Mouse (Mus musculus) left cerebral cortex, postnatal 25 days (tissue): ENCODE data around the gene Rgmb. TPM values are rescaled to one million over a fixed set of nuclear protein-coding genes. Genes with fewer than 3 reads are reported as not detected.

ENCODE experiments used
- DNase-seq, 2 experiments: peaks; one replicate each; pipeline ENCODE4 v3.0.0; 2022; ENCODE audit warnings: low spot score in 2 of 2, mixed read lengths in 1 of 2
- intact Hi-C: fragments of 180-260 bp; cut with DNase I; formaldehyde crosslinking; loops from one replicate; pipeline ENCODE4 v1.15.1; 2025
- total RNA-seq, 2 experiments: library from RNA; stranded (reverse); gene quantifications; 2 replicates each; pipeline ENCODE4 v1.2.3; 2021

Rgmb gene
- total RNA-seq, 2 experiments from 2014 or later, result 62.6 to 66.2 TPM

DNA sequence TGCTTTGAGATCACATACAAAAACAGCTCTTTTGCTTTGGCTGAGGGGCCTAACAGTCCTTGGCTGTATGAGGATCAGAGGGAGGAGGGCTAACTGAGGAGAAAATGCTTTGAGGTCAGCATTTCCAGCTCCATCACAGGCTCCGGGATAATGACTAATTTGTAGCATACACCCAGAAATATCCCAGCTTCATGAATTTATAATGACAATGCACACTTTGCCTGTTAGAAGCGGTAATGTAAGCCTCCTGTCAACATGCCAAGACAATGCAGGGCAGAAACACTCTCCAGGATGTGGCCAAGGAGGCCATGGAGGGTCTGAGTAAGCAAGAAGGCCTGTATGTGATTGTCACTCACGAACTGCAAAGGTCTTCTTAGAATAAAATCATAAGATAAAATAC is 7.0 kb downstream of the Rgmb start:
- DNase-seq, result no peak
- intact Hi-C loops, result no loop called here

DNA sequence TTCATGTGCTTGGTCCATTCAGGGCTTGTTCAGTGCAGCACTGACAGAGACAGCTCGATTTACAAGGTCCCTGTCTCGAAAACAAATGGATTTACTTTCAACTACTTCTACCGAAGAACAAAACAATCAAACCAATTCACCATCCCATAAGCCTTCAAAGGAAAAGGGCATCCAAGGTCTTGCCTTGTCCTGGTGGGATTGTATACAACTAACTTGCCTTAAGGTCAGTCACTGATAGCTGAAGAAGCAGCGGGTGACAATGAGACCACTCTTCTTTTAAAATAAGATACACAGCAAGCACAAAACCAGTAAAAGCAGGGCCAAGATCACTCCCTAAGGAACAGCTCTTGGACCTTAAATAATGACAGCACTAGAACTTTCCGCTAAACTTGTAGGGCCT is 7.6 kb downstream of the Rgmb start:
- intact Hi-C loops, result no loop called here
- no peak for DNase-seq

DNA sequence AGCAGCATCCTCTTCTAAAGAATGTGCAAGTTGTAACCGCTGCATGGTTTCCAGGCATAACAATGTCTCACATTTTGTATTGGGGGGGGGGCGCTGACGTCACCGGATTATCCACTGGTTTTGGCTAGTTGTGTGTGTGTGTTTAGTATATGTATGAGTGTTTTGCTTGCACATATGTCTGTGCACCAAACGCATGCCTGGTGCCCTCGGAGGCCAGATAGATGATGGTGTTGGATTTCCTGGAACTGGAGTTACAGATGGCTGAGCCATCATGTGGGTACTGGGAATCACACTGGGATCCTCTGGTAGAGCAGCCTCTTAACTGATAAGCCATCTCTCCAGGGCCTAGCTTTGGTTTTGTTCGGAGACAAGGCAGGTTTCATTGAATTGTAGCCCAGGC is 8.5 kb downstream of the Rgmb start:
- DNase-seq, result no peak
- intact Hi-C loops, result no loop called here

DNA sequence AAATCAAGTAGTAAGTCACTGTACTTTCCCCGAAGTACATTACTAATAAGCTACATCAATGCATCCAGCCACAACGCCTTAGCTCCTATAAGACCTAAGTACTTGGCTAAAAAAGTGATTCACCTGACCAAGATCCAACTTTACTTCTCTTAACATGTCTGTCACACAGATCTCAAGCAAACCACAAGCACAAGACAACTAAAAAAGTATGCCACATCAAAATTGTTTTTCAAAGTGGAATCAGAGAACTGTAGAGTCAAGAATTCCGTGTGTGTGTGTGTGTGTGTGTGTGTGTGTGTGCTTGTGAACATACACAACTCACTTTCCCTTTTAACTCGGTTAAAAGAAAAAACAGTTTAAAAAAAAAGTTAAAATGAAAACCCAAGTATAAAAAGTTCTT is 9.1 kb downstream of the Rgmb start:
- intact Hi-C loops, result no loop called here
- DNase-seq, result no peak

DNA sequence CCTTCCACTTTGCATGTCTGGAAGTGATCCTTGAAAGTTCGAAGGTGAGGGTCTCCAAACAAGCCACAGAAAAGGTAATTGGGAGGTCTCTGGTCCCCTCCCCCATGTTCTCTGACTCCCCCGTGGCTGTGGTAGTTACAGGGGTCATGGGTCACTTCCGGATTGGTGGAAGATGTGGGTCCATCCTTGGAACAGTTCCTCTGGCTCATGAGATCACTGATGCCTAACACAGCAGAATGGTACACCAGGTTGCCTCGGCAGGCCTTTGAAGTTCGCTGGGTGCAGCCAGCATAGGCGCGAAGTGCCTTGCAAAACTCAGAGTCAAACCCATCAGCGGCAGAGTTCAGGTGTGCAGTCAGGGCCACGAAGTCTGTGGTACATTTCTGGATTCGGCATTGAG is 10.1 kb downstream of the Rgmb start:
- intact Hi-C loops, result no loop called here

DNA sequence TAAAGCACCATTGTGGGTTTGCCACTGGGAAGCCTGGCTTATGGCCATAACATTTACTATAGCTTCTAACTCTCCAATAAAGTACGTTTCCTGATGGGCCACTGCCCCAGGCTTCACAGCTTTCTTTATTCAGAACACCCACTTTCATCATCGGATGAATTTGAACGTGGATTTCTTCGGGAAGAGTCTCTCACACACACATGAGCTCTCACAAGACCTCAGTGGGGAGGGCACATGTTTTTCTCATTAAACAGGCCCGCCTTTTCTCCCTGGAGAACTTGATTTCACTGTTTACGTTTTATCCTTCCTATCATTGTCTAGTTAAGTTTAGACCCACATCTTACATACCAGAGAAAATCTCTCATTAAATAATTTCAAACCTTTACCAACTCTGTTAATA is 10.7 kb downstream of the Rgmb start:
- DNase-seq, result no peak

More for the DNA sequence above, 10.1 kb downstream of the Rgmb start:
- no peak for DNase-seq

DNA sequence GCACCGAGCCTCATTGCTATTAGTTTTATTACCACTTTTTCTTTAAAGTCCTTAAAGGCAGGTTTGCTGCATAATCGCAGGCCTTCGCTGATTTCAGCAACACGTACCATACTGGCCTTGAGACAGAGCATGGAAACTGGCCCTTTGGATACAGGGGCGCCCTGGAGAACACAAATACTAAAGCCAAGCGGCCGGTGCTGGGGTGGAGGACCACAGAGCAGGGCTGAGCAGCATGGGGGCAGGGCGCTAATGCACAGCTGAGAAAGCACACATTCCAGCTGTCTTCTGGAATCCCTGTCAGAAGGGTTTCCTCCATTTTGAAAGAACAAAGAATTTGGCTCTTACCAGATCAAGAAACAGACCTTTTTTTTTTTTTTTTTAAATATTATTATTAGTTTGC is 12.5 kb downstream of the Rgmb start:
- intact Hi-C loops, result no loop called here

More for the DNA sequence above, 10.7 kb downstream of the Rgmb start:
- intact Hi-C loops, result no loop called here

DNA sequence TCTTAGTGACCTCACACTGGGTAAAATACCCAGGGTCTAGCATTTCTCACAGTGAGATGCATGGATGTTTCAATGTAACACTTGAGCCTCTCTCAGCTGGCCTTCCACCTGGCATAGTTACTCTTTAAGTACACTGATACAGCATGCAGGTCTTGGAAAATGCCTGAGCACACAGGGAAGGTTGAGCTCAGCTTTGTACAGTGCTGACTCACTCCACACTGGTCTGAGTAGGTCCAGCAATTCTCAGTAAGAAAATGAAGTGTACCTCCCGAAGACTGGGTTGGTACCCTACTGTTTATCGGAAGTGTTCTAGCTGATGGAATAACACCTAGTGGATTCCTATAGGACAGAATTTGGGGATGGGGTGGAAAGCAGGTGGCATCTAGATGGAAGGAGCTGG is 13.2 kb downstream of the Rgmb start:
- DNase-seq, result no peak
- intact Hi-C loops, result no loop called here

More for the DNA sequence above, 12.5 kb downstream of the Rgmb start:
- no peak for DNase-seq

DNA sequence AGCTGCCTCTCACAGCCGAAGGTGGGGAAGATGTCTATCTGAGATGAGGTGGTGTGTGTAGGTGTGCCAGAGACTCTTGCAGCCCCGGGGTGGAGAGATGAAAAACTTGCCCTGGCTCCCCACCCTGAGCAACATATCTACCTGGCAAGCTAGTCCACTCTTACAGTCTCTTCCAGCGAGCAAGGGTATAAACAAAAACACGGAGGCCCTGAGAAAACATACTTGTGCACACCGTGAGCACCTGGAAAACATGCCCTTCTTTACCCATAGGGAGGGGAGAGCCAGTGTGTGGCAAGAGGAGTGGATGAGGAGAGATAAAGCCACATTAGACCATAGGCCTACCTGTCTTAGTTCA is 13.8 kb downstream of the Rgmb start:
- intact Hi-C loops, result no loop called here
- DNase-seq, result no peak

DNA sequence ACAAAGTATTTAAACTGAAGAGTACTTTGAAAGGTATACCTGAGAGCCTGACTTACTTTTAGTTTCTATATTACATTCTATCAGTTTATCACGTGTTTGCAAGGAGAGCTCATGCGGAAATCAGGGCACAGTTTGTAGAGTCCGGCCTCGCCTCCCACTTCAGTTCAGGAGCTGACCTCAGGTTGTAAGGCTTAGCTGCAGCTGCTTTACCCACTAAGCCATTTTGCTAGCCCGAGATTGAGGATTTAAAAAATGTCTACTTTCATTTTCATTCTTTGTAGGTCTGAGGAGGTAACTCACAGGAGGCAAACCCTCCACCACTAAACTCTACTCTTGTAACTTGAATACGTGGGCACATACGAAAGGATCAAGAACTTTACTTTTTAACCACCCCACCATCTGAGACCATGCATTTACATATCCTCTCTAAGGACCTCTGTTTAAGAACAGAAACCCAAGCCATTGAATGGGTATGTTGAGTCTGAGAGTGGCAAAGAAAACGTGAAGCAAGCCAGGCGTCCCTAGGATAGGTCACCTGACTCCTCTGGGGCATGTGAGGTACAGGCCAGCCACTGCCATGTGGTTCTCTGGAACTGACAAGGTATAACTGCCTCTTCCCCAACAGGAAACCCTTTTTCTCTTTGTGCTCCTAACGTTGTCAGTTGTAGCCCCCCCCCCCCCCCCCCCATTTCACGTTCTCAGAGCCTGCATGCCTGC is 14.3 kb downstream of the Rgmb start:
- intact Hi-C loops, result no loop called here
- DNase-seq, result no peak

DNA sequence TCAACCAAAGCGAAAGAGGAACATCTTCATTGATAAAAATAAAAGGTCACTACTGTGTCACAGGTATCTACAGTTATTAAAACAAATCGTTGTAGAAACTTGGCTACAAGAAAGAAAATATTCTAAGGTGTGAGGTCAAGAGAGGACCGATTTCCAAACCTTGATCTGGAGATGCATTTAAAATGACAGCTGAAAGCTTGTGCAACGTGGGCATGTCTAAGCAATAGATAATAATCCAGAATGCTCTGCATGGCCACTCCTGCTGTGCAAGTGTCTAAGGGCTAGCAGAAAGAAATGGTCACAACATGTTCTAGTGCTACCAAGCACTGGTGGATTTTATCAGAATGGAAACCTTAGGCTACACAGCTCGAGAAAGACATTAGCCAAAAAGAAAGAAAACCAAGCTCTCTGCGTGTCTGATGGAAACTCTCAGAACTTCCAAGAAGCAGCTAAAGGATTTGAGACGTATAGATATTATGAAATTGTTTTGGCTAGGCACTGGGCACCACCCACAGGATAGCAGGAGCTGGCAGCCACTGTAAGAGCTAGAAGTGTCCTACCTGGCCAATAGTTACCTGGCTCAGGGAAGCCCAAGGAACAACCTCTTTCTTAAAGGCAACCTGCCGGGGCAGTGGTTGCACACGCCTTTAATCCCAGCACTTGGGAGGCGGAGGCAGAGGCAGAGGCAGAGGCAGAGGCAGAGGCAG is 15.4 kb downstream of the Rgmb start:
- DNase-seq, result no peak
- intact Hi-C loops, result no loop called here

DNA sequence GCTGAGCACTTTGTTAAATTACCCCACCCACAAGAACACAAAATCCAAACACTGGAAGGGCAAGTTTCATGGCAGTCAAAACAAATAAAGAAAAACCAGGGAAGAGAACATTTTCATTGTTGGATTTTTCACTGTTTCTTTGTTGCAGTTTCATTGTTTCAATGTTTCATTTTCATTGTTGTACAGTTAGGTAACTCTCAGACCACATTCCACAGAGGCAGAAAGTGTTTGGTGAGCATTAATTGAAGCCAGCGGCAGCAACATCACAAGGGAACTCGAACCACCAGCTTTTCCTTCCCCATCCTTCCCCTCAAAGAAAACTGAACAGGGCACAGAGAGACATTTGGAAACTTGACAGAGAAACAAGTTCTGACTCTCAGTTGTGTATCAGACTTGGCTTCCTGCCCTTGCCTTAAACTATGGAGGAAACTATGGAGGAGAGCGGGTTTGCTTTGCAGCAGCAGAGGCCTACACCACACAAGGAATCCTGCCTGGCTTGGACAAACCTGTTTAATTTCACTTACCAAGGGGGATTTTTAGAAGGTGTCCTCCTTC is 17.1 kb downstream of the Rgmb start:
- intact Hi-C loops, result no loop called here
- DNase-seq, result no peak

DNA sequence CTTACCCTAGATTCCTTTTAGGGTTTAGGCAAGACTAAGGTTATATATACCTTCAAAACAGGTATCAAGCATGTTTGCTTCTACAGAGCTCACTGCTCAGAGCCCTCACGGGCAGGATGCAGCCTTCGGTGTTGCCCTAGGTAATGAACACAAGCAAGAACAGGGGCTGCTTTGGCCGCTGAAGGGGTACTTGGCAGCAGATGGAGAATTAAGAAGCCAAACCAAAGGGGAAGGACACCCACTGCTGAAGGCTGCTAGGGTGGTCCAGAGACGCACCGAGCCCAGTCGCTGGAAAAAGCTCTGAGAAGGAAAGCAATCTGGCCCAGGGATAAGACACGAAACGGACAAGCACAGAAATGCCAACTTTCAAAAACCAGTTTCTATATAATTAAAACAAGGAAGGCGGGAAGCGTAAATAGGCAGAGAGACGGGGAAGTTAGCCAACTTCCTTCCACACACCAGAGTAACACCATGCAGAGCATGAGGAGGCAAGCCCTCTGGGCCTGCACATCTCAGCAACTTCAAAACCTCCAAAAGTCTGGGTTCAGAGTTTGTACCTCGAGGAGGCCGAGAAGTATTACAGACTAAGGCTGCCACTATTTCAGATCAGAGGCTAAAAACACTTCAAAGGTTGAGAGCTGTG is 18.6 kb downstream of the Rgmb start:
- intact Hi-C loops, result no loop called here
- no peak for DNase-seq

DNA sequence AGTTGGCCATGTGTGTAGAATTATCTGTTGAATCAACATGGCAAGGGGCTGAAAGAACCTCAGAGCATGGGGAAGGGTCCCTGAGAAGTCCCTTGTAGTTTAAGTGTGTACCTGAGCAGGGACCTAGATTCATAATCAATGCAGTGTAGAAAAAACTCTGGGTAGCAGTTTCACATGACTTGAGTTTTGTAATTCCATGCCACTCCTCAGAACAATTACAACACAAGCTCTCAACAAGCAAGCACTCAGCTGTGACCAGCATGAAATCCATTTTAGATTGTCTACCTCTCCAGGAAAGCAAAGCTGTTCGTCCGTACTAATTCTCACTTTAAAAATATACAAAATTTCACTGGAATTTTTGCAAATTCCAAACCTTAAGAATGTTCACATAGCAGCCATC is 20.9 kb downstream of the Rgmb start:
- DNase-seq, result no peak
- intact Hi-C loops, result loop anchor here (10.0 kb wide), 1 partner anchor 1095 kb away; no protein-coding TSS in a partner anchor

DNA sequence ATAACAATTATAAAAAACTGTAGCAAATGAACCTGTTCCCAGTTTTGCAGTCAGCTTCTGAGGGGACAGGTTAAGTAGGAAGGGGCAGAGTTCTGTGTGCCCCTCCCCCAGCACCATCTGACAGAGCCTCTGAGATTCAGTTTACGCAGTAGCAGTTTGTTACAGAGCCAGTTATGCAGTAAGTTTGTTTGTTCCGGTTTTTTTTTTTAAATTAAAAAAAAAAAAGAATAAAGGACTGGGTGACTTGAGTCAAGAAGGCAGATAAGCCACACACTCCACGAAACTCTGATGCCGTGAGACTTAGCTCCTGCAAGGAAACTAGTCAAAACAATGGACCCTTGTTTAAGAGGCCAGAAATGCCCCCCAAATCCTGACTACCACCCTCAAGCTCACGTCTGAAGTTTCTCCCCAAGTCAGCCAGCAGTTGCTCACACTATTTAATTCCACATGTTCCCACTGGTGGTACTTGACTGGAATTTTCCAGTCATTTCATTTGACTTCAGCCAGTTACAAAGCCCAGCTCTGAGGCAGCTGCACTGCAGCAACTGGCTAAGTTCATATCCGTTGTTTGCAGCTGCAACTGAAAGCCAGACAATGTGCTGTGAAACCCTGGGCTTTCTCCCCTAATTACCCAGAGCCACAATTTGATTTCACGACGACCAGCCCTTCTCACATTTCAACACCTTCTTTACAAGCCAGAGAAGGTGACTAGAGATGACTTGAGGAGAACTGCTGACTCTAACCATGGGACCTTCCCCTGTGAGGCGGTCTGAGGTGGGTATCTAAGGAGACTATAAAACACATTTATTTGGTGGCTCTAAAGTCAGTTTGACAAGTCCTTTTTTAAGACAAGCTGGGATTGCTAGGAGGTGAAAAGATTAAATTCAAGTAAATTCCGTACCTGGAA is 22.1 kb downstream of the Rgmb start:
- intact Hi-C loops, result loop anchor here (10.0 kb wide), 1 partner anchor 1096 kb away; no protein-coding TSS in a partner anchor
- DNase-seq, result no peak

DNA sequence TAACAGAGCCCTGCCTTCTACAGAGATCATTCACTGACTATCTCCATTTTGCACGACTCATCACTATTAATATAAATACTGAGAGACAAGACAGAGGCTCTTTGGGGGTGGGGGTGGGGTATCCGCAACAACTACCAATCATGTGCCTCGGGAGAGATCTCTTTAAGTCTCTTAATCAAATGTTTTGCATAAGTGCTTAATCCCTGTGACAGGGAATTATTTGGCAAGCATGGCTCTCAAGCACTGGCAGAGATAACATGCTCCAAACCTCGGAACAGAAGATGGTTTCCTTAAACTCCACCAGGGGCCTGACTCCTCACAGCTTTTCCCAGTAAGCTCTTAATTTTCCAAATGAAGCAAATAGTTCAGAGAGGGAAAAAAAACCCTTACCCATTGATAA is 22.8 kb downstream of the Rgmb start:
- DNase-seq, result no peak
- intact Hi-C loops, result loop anchor here (10.0 kb wide), 1 partner anchor 1097 kb away; no protein-coding TSS in a partner anchor

DNA sequence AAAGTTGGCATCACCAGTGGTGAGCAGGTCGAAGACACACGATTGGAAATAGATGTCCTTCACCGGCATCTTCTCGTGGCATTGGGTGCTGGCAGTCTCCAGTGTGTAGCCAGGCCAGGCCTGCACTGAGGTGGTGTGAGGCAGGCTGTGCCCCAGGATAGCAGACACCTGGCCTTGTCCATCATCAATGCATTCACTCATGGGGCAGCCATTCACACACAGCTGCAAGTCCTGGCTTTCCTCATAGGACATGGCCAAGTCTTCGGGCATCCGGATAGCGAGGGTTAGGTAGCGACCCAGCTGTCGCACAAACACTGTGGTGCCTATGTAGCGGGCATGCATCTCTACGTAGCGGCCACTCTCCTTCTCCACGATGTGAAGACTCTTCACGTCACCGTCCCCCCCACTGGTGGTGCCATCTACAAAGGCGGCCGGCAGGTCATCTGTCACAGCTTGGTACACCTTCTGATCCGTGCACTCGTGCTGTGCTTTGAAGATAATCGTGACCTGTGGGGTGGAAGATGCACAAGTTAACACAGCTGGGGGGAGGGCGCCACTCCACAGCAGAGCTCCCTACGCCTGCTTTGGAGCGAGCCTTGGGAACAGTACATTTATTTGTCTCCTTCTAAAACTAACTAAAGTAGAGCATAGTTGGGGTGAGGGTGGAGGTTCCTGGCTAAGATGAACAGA is 23.4 kb downstream of the Rgmb start:
- intact Hi-C loops, result loop anchor here (10.0 kb wide), 1 partner anchor 1097 kb away; no protein-coding TSS in a partner anchor
- DNase-seq, result no peak

DNA sequence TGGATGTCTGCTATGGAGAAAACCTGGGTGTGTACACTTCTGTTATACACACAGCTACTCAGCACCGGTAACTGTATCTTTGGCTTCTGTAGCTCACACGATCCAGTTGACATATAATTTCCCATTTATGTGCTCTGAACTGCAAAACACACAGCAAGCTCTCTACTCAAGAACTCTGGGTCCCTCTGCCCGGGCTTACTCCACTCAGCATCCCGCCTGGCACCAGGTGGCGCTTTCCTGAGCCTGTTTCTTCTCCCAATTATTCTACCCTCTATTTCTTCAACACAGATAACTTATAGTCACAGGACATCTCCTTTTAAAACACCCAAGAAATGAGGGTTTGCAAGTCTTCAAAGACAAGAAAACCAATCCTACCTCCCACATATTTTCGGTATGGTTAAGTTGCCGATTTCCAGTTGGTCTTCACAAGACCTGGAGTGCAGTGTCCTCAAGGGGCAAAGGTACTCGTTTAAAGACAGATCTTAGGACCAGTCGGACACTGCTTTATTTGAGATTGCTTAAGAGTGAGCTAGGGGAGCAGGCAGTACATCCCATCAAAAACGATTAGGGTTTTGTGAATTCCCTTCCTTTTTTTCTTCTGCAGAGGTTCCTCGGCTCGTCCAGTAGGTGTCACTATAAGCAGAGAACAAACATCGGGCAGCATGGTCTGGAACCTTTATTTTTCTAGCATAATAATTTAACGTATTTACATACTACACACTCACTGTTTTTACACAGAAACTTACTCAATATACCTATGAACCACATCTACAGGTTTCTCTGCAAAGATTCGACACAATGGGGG is 26.6 kb downstream of the Rgmb start:
- no peak for DNase-seq
- intact Hi-C loops, result loop anchor here (10.0 kb wide), 1 partner anchor 1101 kb away; no protein-coding TSS in a partner anchor
